Mouse (Mus musculus) G1E-ER4 (cell line): Measurements from ENCODE around the gene Map3k21. TPM values are rescaled to one million over a fixed set of nuclear protein-coding genes. Genes with fewer than 3 reads are reported as not detected.

Source experiments
- GATA1 ChIP-seq: IDR thresholded peaks from one replicate; pipeline ENCODE4 v1.8.0; 2012; ENCODE audit warnings: low read length, inconsistent platforms
- polyA plus RNA-seq: library from polyadenylated mRNA; stranded (reverse); fragments of >175 nt; gene quantifications from 2 replicates; pipeline ENCODE4 v1.2.3, GENCODE M21; 2012

The Map3k21 gene
- polyA plus RNA-seq, 1 experiment: not detected

DNA sequence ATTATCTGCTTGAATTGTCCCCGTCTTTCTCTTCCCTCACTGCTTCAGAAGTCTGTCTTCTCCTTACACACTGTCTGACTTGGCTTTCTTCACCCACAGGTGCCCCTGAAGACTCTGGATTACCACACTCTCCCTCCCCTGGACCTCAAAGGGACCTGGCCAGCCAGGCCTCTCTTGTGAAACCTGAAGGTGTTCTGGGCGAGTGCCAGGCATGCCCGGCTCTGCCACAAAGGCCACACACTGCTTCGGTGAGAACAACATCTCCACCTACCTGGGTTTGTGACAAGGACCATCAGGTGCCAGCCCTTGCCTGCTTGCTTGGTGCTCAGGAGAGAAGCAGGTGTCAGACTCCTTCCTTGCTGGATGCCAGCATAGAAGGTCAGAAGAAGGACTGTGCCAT is 34.3 kb downstream of the Map3k21 start:
- no peak for TF ChIP-seq GATA1

DNA sequence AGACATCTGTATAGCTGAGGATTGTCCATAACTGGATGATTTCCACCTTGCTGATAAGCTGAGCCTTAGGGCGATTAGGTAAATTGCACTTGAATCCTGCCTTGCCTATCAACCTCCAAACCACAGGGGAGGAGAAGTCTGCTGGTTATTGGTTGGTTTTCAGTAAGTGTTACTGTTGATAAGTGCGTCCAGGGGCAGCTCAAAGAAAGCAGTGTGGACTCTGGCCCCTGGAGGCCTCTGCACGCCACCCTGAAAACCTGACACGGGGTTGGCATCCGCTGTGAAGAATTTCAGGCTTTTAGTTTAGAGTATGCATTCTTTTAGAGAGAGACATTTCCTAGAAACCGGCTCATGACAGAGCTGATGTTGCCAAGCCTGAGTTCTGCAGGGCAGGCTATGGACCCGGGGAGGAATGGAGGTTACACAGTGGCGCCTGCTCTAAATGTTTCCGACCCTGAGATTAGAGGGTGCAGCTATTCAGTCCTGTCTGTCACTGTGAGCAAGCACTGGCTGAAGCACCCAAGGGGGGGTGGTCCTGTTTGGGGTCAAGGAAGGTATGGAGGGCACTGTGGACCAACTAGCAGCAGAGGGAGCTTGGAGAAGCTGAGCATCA is 38.6 kb downstream of the Map3k21 start:
- TF ChIP-seq GATA1: no peak

DNA sequence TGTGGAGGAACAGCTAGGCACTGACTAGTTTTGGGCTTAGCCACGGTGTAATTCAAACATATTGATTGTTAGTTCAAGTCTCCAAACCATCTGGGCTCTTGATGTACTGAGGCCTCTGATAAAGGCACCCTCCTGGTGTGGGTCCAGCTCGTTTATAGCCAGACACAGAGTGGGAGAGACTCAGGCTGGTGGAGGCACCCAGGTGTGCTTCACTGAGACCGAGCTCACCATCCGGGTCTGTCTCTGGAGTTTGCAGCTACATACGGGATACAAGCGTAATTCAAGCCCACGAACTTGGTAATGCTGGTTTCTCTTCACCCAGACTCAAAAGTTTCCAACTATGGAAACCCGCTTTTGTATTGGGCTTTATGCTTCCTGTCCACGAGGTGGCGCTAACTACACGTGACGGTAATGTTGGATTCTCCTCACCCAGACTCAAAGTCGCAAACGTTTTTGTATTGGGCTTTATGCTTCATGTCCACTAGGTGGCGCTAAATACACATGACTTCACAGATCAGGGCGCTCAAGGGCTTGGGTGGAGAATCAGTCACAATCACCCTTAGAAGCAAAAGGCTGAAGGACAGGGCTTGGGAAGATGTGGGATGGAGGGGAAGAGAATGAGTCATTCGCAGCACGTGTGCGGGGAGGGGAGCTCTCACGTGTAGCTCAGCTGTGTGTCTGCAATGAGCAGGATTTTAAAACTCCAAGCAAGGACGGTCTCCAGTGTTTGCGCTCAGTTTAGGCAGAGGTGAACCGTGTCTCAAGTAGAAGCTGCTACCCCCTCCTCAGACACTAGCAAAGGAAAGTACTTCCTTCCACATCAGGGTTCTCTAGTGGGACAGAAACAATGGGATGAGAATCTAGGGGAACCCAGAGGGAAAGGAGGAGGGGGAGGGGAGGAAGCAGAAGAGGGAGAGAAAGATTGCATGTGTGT is 40.0 kb downstream of the Map3k21 start:
- no peak for TF ChIP-seq GATA1

DNA sequence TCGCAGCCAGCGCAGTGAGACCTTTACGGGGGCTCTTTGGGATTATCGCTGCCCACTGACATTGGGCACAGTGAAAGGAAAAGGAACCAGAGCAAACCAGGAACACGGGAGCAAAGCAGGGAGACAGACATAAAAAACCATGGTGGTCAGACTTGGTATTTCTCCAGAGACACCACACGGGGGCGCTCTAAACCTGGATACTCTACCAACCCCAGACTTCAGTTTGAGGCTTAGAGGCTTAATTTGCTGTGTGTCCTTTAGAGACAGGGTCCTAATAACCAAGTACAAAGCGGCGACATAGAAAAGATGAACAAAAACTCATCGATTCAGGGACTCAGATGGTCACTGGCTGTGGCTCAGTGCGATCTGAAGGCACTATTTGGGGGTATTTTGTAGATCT is 45.4 kb downstream of the Map3k21 start:
- no peak for TF ChIP-seq GATA1

DNA sequence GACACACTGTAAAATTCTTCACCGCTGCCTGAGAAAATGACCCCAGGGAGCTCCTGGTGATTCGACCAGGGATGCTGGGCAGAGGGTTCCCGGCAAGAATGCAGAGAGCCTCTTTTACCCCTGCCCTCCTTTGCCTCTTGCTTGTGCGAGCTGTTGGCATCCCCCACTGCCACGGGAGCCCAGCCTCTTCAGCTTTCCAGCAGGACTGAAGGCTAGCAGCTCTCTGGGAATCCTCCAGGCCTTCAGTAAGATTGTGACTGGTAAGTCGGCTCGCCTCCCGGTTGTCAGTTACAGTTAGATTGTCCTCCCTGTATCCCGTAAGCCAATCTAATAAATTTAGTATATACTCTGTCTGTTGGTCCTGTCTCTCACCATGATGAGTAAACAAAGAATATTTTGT is 46.5 kb downstream of the Map3k21 start:
- TF ChIP-seq GATA1: no peak

DNA sequence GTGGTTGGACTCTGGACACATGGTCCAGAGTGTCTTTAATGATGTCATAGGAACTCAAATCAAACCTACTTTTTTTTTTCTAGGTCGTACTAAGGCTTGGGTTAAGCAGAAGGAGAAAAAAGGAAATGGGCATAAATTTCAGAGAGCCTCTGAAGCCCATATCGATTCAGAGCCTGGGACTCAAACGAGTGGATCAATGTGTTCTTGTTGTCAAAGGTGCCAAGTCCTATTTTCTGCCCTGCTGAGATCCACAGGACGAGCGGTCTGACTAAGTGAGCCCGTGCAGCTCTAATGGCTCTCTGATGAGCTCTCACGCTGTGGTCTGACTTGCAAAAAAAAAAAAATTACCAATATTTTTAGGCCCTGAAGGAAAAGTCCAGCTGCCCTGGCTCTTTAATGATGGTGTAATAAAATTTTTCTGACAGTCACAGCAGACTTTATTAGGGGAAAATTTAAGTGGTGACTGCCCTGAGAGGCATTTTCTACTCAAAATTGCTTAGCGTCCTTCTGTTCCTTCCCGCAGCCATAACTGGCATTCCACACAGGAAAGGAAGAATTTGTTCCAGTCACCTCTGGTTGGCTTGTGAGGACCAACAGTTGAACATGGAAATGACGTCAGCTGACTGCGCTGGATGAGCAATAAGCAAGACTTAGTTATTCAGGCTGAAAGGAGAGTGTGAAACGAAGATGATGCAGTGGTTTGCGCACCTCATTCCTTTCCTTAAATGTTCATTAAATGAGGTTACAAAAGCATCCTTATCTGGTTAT is 47.2 kb downstream of the Map3k21 start:
- no peak for TF ChIP-seq GATA1

DNA sequence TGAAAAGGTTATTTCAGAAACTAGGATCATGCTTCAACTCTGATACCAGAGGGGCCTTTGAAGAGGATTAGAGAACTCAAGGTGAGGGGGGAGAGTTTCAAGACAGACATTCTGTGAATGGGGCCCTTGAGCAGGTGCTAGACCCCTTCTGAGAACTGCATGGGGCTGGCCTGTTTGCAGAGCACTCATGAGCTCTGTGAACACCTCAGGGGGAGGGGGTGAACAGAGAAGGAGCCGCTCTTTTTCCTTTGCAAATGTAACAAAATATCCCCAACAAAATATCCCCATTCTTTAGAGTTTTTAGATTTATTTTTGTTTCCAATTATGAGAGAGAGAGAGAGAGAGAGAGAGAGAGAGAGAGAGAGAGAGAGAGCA is 47.7 kb downstream of the Map3k21 start:
- no peak for TF ChIP-seq GATA1

DNA sequence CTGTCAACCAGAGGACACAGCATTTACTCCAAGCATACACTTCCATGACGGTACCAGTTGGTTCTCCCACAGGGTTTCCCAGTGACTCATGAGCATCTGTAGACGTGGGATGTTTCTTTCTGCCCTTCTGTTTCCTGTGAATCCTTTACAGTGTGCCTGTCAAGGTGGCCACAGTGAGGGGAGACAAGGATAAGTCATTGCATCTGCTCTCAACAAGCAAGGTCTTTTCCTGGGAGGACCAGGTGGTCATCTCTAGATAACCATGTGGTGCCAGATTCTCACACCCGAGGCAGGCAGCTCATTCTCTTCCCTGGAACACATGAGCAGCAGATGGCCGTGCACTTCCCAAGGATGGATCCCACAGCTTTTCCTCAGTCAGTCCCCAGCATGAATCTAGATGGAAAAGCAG is 49.1 kb downstream of the Map3k21 start:
- no peak for TF ChIP-seq GATA1

DNA sequence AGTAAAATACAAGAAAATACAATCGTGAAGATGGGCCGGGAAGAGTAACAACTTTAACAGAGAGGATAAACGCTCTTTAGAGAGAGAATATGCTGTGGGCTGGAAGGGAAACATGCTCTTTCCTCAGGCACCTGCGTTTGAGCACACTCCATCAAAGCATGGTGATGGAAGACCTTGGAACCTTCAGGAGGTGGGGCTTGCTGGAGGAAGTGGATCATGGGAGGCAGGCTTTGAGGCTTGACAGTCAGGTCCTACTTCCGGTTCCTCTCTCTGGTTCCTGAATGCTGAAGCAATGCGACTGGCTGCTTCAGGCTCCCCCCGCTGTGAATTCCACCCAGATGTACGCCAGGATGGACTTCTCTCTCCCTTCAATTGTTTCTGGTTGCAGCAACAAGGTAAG is 49.8 kb downstream of the Map3k21 start:
- no peak for TF ChIP-seq GATA1

DNA sequence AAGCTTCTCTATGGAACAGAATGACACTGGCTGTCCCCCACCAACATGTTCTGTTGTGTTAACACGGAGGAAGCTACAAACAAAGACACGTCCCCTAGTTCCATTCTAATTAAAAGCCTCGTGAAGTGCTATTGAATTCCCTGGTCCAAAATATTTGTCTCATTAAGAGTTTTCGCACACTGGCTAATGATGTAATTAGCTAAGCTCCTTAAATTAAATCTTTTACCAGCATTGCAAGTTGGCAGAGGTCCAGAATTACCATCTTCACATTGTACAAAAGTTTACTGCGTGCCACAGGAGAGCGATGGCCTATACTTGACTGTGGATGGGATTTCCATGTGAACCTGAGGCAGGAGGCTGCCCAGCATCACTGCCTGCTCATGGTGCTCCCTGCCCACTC is 51.5 kb downstream of the Map3k21 start:
- no peak for TF ChIP-seq GATA1

DNA sequence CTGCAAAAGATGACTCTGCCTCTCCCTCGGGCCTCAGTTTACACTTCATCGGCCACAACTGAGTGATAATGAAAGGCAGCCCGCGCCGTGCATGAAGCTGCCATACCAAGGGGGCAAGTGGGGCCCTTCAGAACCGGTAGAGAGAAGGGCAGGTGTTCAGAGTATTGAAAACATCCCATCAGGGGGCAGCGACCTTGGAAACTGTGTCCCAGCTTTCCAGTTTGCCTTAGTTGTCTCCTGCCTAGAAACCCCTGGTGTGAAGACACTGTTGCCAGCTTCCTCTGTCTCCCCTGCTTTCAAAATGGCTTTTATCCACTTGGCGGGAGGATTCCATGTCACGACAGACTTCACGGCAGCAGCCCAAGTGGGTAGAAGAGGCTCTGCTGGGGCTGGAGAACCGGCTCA is 53.6 kb downstream of the Map3k21 start:
- TF ChIP-seq GATA1: no peak

DNA sequence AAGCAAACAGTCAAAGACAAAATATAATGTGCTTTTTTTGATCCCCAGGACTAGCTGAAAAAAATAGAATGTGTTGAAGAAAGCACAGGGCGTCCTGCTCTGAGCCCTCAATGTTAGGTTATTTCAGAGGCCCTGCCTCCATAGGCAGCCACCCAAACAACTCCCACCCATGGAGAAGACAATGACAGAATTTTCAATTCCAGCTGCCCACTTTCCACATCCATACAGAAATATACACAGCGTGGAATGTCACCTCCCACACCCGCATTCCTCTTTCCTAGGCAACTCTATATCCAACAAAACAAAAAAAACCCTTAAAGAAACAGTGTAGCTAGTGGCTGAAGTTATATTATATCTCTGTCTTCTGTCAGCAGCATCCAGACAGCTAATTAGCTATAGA is 61.1 kb downstream of the Map3k21 start:
- no peak for TF ChIP-seq GATA1

DNA sequence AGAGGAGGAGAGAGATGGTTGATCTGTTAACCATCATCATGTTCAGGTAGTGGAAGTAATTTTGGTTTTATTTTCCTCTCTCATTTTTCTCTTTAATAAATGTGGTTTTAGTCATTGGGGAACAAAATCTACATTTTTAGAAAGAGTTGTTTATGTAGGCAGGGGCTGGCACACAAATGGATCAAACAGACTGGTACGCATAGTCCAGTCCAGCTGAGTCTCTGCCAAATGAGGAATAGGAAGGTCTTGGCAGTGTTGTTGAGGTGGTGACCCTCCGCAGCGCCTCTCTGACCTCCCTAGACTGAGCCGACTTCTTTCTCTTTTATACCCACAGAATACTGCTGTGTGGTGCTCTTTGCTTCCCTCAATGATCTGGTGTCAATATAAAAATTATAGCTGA is 65.7 kb downstream of the Map3k21 start:
- TF ChIP-seq GATA1: no peak

DNA sequence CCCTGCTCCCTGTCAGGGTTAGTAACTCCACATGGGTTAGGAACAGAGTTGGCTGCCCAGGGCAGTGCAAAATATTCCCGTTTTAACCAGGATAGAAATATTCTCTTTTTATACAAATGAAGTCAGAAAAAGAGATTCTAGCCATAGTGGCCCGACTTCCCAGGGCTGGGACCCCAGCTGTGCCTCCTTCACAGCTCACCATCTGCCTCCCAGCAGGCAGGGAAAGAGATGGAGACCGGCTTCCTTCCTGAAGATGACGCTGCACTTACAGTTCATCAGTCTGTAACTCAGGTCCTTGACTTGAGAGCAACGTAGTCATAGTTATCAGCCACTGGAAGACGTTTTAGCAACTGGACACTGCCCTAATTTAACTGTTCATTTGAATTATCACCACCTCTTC is 70.6 kb downstream of the Map3k21 start:
- no peak for TF ChIP-seq GATA1

DNA sequence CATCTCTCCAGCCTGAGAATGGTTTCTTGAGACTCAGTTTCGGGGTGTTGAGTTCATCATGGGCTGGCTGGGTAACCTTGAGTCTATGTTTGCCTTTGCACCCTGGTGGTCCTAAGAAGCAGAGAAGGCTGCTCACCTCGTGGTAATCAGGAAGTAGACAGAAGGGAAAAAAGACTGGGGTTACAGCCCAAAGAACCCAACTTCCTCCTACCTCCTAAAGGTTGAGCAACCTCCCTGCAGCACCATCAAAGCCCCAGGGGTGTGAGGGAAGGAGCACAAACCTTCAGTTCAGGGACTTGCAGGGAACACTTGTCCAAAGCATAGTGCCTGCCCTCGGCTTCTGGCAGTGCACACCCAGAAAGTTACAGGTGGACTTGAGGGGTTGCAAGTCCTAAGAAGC is 73.3 kb downstream of the Map3k21 start:
- TF ChIP-seq GATA1: no peak

DNA sequence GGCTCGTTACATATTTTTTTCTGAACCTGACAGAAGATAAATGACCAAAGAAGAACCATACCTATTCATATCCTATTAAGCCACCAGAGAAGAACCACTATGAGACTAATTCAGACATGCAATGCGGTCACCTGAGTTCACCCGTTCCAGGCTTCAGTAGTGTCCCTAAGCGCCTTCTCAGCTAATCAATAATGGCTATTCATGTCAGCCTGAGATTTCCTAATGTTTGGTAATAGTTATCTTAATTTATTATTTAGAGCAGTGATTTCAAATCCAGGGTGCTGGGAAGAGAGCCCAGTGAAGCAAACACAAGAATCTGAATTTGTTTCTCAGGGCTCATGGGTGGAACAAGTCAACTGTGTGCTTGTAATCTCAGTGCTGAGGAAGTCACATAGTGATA is 73.9 kb downstream of the Map3k21 start:
- no peak for TF ChIP-seq GATA1
